Mouse (Mus musculus): ENCODE results near the gene Robo3.

DNA sequence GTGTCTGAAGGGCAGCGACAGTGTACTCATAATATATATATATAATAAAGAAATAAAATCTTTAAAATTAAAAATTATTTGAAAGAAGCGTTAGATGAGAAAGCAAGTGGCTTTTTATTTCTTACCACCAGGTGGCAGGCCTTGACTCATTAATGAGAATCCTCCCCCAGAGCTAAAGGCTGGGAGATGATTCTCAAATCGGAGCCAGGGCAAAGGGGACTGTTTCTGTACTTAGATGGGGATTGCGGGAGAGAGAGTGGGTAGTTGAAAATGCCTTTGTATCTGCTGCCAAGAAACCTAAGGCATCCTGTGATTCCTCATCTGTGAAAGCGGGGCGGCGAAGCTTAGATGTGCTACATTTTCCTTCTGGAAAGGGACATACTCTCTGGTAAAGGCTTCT lies 29.7 kb upstream of the Robo3 start:
- TF ChIP-seq CTCF (IDR thresholded peaks at IDR 0.05; ENCODE audit: low read depth) (peak; percentile 81), EP300 (optimal IDR thresholded peaks at IDR 0.05) (no peak)

Data from stomach, postnatal 0 days (tissue).